Mouse (Mus musculus): Measurements from ENCODE around the gene Apobec3. TPM values are rescaled to one million over a fixed set of nuclear protein-coding genes. Genes with fewer than 3 reads are reported as not detected.
"Not testable (repeated sequence)": the region's sequence is repeated elsewhere in the genome, so short reads cannot be mapped to it uniquely, and the experiment has no call there.

The Apobec3 gene
- polyA plus RNA-seq, 1 experiment from 2014 or later: 18.4 TPM

DNA sequence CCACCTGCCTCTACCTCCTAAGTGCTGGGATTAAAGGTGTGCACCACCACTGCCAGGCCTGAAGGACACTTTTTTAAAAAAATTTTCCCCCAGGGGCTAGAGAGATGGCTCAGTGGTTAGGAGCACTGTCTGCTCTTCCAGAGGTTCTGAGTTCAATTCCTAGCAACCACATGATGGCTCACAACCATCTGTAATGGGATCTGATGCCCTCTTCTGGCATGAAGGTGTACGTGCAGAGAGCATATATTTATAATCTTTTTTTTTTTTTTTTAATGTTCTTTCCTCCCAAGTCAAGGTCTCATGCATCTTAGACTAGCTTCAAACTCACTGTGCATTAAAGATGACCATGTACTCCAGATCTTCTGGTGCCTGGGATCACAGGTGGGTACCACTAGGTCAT lies 19.4 kb downstream of the Apobec3 start:
- ATAC-seq (ENCODE audit: insufficient number of reproducible peaks, insufficient read depth, low FRiP score, low read depth); H3K27ac ChIP-seq (ENCODE audit: low read length); H3K9ac ChIP-seq (replicated peaks; ENCODE audit: low read depth, low read length); H3K9me3 ChIP-seq (ENCODE audit: control insufficient read depth, low read depth, low read length); H3K36me3 ChIP-seq (ENCODE audit: control insufficient read depth, insufficient read depth, low read length); H3K4me3 ChIP-seq (ENCODE audit: low read depth, low read length); H3K4me2 ChIP-seq (replicated peaks; ENCODE audit: low read depth, low read length); H3K27me3 ChIP-seq (ENCODE audit: control insufficient read depth, insufficient read depth, low read length); H3K4me1 ChIP-seq (ENCODE audit: control insufficient read depth, insufficient read depth, low read length): not testable (repeated sequence)
- WGBS: 89% methylated on average over 1 of the region's 1 CpGs

DNA sequence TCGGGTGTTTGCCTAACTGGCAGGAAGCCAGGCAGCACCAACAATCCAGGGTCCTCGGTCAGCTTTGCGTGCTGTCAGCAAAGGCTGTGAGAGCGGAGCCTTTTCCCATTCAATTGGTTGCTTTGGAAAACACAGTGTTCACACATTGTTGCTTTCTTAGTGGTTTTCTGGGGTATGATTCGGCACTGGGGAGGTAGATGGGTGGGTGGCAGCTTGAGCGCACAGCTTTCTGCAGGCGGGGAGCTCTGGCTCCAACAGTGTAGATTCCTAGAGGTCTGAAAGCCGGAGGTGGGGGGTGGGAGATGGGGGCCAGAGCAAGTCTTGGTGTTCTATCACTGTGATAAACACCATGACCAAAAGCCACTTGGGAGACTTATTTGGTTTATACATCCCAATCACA lies 19.9 kb downstream of the Apobec3 start:
- H3K4me2 ChIP-seq (replicated peaks; ENCODE audit: low read depth, low read length): no peak overlapping the region
- 81% methylated on average over 8 of the region's 8 CpGs for WGBS
- no peaks in the 10 kb centered on the region for H3K36me3 ChIP-seq (ENCODE audit: control insufficient read depth, insufficient read depth, low read length)
- H3K4me3 ChIP-seq (ENCODE audit: low read depth, low read length): no peak overlapping the region
- H3K27me3 ChIP-seq (ENCODE audit: control insufficient read depth, insufficient read depth, low read length): no peaks in the 10 kb centered on the region
- no peaks in the 10 kb centered on the region for H3K4me1 ChIP-seq (ENCODE audit: control insufficient read depth, insufficient read depth, low read length)
- no peak overlapping the region for H3K27ac ChIP-seq (ENCODE audit: low read length)
- H3K9ac ChIP-seq (replicated peaks; ENCODE audit: low read depth, low read length): no peak overlapping the region
- ATAC-seq (ENCODE audit: insufficient number of reproducible peaks, insufficient read depth, low FRiP score, low read depth): no peak
- H3K9me3 ChIP-seq (ENCODE audit: control insufficient read depth, low read depth, low read length): no peaks in the 10 kb centered on the region

DNA sequence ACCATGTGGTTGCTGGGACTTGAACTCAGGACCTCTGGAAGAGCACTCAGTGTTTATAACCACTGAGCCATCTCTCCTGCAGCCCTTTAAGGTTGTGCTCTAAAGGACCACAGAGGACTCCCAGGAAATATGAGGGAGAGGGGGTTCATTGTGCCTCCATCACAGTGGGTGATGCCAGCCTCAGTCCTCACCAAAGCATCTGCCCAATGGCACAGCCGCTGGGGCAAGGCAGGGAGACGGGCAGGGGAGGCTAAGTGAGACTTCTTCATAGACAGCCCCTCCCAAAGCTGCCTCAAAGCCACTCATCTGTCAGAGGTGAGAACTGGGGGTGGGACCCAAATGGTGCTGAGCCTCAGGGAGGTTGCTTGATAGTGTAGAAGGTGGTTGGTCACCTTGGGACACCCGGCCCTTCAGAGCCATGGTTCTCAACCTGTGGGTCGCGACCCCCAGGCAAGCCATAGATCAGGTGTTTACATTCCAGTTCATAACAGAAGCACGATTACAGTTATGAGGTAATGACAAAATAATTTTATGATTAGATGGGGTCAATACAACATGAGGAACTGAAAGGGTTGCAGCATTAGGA lies 22.4 kb downstream of the Apobec3 start:
- no peak overlapping the region for H3K4me2 ChIP-seq (replicated peaks; ENCODE audit: low read depth, low read length)
- H3K36me3 ChIP-seq (ENCODE audit: control insufficient read depth, insufficient read depth, low read length): no peaks in the 10 kb centered on the region
- WGBS: 72% methylated on average over 6 of the region's 6 CpGs
- H3K9me3 ChIP-seq (ENCODE audit: control insufficient read depth, low read depth, low read length): no peaks in the 10 kb centered on the region
- no peak overlapping the region for H3K4me3 ChIP-seq (ENCODE audit: low read depth, low read length)
- ATAC-seq (ENCODE audit: insufficient number of reproducible peaks, insufficient read depth, low FRiP score, low read depth): no peak
- no peaks in the 10 kb centered on the region for H3K27me3 ChIP-seq (ENCODE audit: control insufficient read depth, insufficient read depth, low read length)
- no peak overlapping the region for H3K27ac ChIP-seq (ENCODE audit: low read length)
- no peaks in the 10 kb centered on the region for H3K4me1 ChIP-seq (ENCODE audit: control insufficient read depth, insufficient read depth, low read length)
- no peak overlapping the region for H3K9ac ChIP-seq (replicated peaks; ENCODE audit: low read depth, low read length)

DNA sequence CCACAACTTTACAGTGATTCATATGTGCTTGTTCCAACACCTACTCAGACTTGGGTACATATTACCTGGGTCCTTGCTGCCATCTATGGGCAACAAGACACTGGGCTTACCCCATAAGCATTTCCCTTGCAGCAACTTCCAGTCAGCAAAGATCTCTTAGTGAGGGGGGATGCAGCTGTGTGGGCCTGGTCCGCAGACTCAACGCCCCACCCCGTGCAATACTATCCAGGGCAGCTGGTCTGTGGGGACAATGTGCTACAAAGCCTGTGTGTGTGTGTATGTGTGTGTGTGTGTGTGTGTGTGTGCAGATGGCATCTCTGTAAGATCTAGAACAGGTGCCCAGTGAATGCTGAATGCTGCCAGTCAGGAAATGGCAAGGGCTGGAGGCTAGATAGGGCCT lies 22.9 kb downstream of the Apobec3 start:
- WGBS: 83% methylated on average over 3 of the region's 3 CpGs
- no peak for ATAC-seq (ENCODE audit: insufficient number of reproducible peaks, insufficient read depth, low FRiP score, low read depth)

DNA sequence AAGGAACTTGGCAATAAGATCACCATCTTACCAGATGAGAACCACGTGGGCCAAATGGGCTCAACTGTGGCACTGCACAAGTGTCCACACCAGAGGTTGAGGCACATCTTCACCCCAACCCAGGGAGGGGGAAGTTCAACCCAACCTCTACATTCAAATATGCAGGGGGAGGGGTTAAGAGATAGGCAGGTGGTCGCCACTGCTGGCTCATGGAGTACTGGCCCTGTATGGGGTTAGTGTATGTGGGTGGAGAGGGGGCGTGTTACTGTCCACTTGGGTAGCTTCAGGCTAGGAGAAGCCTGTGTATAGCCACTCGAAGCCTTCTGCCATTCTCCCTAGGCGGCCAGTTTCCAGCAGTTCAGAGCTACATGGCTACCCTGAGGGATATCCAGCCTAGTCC lies 24.7 kb downstream of the Apobec3 start:
- Histone ChIP-seq H3K9me3 (ENCODE audit: control insufficient read depth, low read depth, low read length) (no peaks in the 10 kb centered on the region), H3K36me3 (ENCODE audit: control insufficient read depth, insufficient read depth, low read length) (no peaks in the 10 kb centered on the region), H3K4me1 (ENCODE audit: control insufficient read depth, insufficient read depth, low read length) (no peaks in the 10 kb centered on the region), H3K27me3 (ENCODE audit: control insufficient read depth, insufficient read depth, low read length) (no peaks in the 10 kb centered on the region), H3K9ac (replicated peaks; ENCODE audit: low read depth, low read length) (no peak overlapping the region), H3K4me2 (replicated peaks; ENCODE audit: low read depth, low read length) (no peak overlapping the region), H3K4me3 (ENCODE audit: low read depth, low read length) (no peak overlapping the region), H3K27ac (ENCODE audit: low read length) (no peak overlapping the region)
- 68% methylated on average over 5 of the region's 5 CpGs for WGBS
- no peak for ATAC-seq (ENCODE audit: insufficient number of reproducible peaks, insufficient read depth, low FRiP score, low read depth)

More for the DNA sequence above, 22.9 kb downstream of the Apobec3 start:
- H3K4me1 ChIP-seq (ENCODE audit: control insufficient read depth, insufficient read depth, low read length): no peaks in the 10 kb centered on the region
- no peaks in the 10 kb centered on the region for H3K9me3 ChIP-seq (ENCODE audit: control insufficient read depth, low read depth, low read length)
- H3K4me2 ChIP-seq (replicated peaks; ENCODE audit: low read depth, low read length): no peak overlapping the region
- H3K27me3 ChIP-seq (ENCODE audit: control insufficient read depth, insufficient read depth, low read length): no peaks in the 10 kb centered on the region
- no peak overlapping the region for H3K27ac ChIP-seq (ENCODE audit: low read length)
- H3K36me3 ChIP-seq (ENCODE audit: control insufficient read depth, insufficient read depth, low read length): no peaks in the 10 kb centered on the region
- H3K9ac ChIP-seq (replicated peaks; ENCODE audit: low read depth, low read length): no peak overlapping the region
- H3K4me3 ChIP-seq (ENCODE audit: low read depth, low read length): no peak overlapping the region

DNA sequence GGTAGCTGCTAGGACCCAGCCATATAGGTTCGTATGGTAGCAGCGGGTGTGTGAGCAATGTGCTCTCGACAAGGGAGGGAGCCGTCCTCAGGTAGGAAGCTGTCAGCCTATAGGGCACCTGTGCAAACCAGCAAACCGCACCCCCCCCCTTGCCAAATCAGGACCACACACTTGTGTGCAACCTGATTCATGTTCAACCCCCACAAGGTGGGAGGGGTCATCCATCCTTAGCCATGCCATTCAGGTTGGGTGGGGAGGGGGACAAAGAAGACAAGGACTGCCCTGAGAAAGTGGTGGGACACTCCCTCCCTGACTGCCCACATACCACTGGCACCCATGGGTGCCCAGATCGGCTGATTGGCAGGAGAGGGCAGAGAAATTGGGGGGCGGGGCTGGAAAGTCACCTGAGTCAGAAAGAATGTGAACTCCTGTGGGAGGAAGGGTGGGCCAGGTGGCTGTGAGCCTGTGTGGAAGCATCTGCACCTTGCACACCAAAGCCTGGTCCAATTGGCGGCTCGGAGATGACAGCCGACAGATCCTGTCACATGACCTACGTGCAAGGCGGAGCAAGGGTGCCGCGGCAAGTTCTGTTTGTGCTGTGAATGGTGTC lies 25.8 kb downstream of the Apobec3 start:
- Histone ChIP-seq H3K27me3 (ENCODE audit: control insufficient read depth, insufficient read depth, low read length) (no peaks in the 10 kb centered on the region), H3K4me3 (ENCODE audit: low read depth, low read length) (no peak overlapping the region), H3K9me3 (ENCODE audit: control insufficient read depth, low read depth, low read length) (no peaks in the 10 kb centered on the region), H3K27ac (ENCODE audit: low read length) (no peak overlapping the region), H3K4me1 (ENCODE audit: control insufficient read depth, insufficient read depth, low read length) (no peaks in the 10 kb centered on the region), H3K4me2 (replicated peaks; ENCODE audit: low read depth, low read length) (no peak overlapping the region), H3K36me3 (ENCODE audit: control insufficient read depth, insufficient read depth, low read length) (no peaks in the 10 kb centered on the region), H3K9ac (replicated peaks; ENCODE audit: low read depth, low read length) (no peak overlapping the region)
- WGBS: 91% methylated on average over 14 of the region's 14 CpGs
- ATAC-seq (ENCODE audit: insufficient number of reproducible peaks, insufficient read depth, low FRiP score, low read depth): no peak

DNA sequence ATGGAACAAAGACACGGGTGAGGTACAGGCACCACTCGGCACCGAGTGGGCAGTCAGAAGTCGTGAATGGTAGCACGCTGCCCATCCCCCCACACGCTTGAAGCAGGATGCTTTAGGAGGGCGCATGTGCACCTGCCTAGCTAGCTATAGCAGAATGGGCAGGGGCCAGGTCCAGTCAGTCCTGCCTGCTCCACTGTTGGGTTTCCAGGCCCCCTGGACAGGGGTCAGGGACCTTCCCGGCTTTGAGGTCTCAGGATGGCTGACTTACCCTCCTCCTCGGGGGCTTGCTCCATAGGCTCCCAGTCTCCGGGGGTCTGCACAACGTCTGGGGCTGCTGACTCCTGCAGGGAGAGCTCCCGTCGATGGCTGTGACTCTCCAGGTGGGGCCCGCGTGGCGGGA lies 27.0 kb downstream of the Apobec3 start:
- Histone ChIP-seq H3K9me3 (ENCODE audit: control insufficient read depth, low read depth, low read length) (no peaks in the 10 kb centered on the region), H3K4me3 (ENCODE audit: low read depth, low read length) (no peak overlapping the region), H3K27ac (ENCODE audit: low read length) (no peak overlapping the region), H3K4me1 (ENCODE audit: control insufficient read depth, insufficient read depth, low read length) (no peaks in the 10 kb centered on the region), H3K36me3 (ENCODE audit: control insufficient read depth, insufficient read depth, low read length) (no peaks in the 10 kb centered on the region), H3K4me2 (replicated peaks; ENCODE audit: low read depth, low read length) (no peak overlapping the region), H3K9ac (replicated peaks; ENCODE audit: low read depth, low read length) (no peak overlapping the region), H3K27me3 (ENCODE audit: control insufficient read depth, insufficient read depth, low read length) (no peaks in the 10 kb centered on the region)
- WGBS: 89% methylated on average over 16 of the region's 16 CpGs
- ATAC-seq (ENCODE audit: insufficient number of reproducible peaks, insufficient read depth, low FRiP score, low read depth): no peak

DNA sequence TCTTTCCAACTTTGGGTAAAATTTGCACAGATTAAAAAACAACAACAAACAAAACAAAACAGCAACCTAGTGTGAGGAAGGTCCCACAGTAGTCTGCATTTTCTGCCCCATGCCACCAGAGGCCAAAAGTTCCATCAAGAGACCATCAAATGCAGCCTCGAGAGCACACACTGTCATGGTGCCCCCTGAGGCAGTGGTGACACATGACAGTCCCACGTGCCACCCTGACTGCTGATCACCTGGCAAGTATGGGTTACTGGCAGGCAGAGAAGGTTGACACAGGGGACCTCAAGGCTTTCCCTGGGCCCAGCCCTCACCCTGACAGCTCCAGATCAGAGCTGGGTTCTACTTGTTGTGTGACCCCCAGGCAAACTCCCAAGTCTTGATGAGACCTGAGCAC lies 28.3 kb downstream of the Apobec3 start:
- Histone ChIP-seq H3K4me3 (ENCODE audit: low read depth, low read length) (no peak overlapping the region), H3K36me3 (ENCODE audit: control insufficient read depth, insufficient read depth, low read length) (no peaks in the 10 kb centered on the region), H3K4me1 (ENCODE audit: control insufficient read depth, insufficient read depth, low read length) (no peaks in the 10 kb centered on the region), H3K9ac (replicated peaks; ENCODE audit: low read depth, low read length) (no peak overlapping the region), H3K4me2 (replicated peaks; ENCODE audit: low read depth, low read length) (no peak overlapping the region), H3K27ac (ENCODE audit: low read length) (no peak overlapping the region), H3K27me3 (ENCODE audit: control insufficient read depth, insufficient read depth, low read length) (no peaks in the 10 kb centered on the region), H3K9me3 (ENCODE audit: control insufficient read depth, low read depth, low read length) (no peaks in the 10 kb centered on the region)
- ATAC-seq (ENCODE audit: insufficient number of reproducible peaks, insufficient read depth, low FRiP score, low read depth): no peak
- 56% methylated on average over 2 of the region's 2 CpGs for WGBS
